Mouse (Mus musculus) leukemia stem cell, adult 10-12 weeks (primary cell): ENCODE data around the gene Erfe. TPM values are rescaled to one million over a fixed set of nuclear protein-coding genes. Genes with fewer than 3 reads are reported as not detected.

Experiments used
- polyA plus RNA-seq: library from polyadenylated mRNA; stranded (reverse); fragments of >175 nt; gene quantifications from 2 replicates; pipeline ENCODE4 v1.2.3, GENCODE M21; 2012; ENCODE audit warnings: low replicate concordance

The Erfe gene
- 41.8 and 67.5 TPM in 2 replicates for polyA plus RNA-seq

GRCm38 (mm10) chr1:91366215-91367108 is at the start of gene Erfe:
Gene Erfe (plus strand): TSS chr1:91366430.

DNA sequence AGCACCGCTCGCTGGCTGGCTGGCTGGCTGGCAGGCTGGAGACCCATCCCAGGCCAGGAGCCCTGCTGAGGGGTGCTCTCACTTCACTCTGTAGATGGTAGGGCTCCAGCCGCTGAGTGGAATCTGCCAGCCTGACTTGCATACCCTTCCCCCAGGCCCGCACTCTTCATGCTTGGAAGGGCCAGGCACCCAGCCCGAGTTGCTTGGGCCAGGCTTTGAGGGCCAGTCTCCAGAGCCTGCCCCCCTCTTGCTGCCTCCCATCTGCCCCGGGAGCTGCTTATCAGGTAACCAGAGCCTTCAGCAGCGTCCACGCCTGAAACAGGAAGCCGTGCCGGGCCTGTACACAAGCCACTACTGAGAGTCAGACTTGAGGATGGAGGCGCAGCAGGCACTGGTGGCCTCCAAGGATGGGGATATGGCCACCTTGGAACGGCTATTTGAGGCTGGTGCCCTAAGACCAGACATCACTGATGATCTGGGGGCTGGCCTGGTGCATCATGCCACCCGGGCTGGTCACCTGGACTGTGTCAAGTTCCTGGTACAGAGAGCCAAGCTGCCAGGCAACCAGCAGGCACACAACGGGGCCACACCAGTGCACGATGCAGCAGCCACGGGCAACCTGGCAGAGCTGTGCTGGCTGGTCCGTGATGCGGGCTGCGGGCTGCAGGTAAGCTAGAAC is 44.3 kb upstream of the Erfe start, which contains the start of gene Espnl:
Gene Espnl, plus strand, starts transcription at position 316 of the 679 bp plus-strand sequence.

GRCm38 (mm10) chr1:91350841-91351240 is 15.4 kb upstream of the Erfe start, which contains the start of gene Klhl30:
Gene Klhl30 (plus strand): TSS chr1:91351016.

DNA sequence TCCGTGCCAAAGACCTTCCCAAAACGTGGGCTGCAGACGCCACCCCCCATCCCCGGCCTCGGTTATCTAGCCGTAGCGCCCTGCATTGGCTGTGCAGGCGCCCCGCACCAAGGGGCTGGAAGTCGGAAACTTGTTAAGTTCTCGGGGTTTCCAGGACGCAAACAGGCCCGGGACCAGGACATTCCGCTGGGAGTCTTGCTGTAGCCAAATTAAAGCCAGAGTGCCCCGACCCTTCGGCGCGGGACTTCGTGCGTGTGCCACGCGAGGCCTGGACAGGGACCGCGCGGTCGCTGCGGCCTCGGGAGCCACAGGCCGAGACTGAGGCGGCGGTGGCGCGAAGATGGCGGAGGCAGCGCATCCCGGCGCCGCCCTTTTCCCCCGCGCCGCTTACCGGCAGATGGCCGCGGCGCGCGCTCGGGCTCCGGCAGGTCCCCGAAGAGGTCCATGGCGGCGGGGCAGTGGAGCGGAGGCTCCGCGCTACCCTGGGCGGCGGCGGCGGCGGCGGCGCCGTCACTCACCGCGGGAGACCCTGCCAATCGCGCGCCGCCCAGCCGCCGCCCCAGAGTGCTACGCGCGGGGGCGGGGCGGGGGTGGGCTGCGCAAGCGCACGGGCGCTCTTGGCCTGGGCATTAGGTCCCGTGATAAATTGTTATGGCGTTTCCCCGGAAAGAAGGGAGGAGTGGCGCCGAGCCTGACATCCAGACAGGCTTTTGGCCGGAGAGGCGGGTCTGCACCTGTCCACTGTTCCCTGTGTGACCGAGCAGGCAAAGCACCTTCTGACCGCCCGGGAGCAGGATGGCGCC is 32.2 kb downstream of the Erfe start, which contains the start of gene Ilkap:
Gene Ilkap, minus strand, starts transcription at position 556 of the 803 bp plus-strand sequence.

GRCm38 (mm10) chr1:91413898-91414594 is 47.8 kb downstream of the Erfe start, which contains the start of gene Hes6:
Gene Hes6 (minus strand): TSS chr1:91414038.

Other genes with a start within 250 kb of the Erfe start
- not detected in 2 replicates for gene Rbm44, start 221.3 kb upstream of the Erfe start, polyA plus RNA-seq
- gene Ramp1, start 186.6 kb upstream of the Erfe start, polyA plus RNA-seq: 1.8 and 2.7 TPM in 2 replicates
- gene Ube2f, start 116.1 kb upstream of the Erfe start, polyA plus RNA-seq: 4.5 and 14.6 TPM in 2 replicates
- 43.3 and 76.1 TPM in 2 replicates for gene Scly, start 68.1 kb upstream of the Erfe start, polyA plus RNA-seq
- 0.08 and 0.24 TPM in 2 replicates for gene Espnl, start 44.4 kb upstream of the Erfe start, polyA plus RNA-seq
- gene Klhl30, start 15.4 kb upstream of the Erfe start, polyA plus RNA-seq: 0.09 TPM in 1 of 2 replicates, not detected in the other
- 84.6 and 87.8 TPM in 2 replicates for gene Ilkap, start 32.4 kb downstream of the Erfe start, polyA plus RNA-seq
- 24.8 and 40.6 TPM in 2 replicates for gene Hes6, start 47.6 kb downstream of the Erfe start, polyA plus RNA-seq
- gene Per2, start 92.9 kb downstream of the Erfe start, polyA plus RNA-seq: 9.6 and 16.4 TPM in 2 replicates
- 6.1 and 7.2 TPM in 2 replicates for gene Traf3ip1, start 128.2 kb downstream of the Erfe start, polyA plus RNA-seq
- gene Asb1, start 174.1 kb downstream of the Erfe start, polyA plus RNA-seq: 14.8 and 17.7 TPM in 2 replicates